Mouse (Mus musculus): Measurements from ENCODE around the gene Gucy2d.

DNA sequence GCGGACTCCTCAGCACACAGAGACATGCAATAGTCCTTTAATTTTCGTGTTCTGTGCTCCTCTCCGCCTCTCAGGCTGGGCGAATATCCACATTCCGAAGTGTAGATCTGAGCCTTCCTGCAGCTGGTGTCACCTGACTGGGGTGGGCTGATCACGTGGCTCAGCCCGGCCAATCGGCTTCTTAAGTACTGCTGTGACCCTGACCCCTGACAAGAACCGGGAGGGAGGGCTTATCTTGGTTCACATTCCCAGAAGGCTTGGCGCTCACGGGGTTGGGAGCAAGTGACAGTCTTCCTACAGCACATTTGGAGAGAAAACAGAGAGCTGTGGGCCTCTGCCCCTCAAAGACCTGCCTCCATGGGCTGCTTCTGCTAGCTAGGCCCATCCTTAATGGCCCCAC, 16.7 kb upstream of the Gucy2d start:
- TF ChIP-seq POLR2A (IDR thresholded peaks at IDR 0.05; ENCODE audit: extremely low read depth, insufficient read depth, low read length), result no peak
- TF ChIP-seq CTCF (IDR thresholded peaks at IDR 0.05; ENCODE audit: extremely low read depth, insufficient read depth, low read length), result no peak

Measured in cortical plate, adult 2 months (tissue).